Mouse (Mus musculus): ENCODE data around the gene Csrp2.

Gene Csrp2

DNA sequence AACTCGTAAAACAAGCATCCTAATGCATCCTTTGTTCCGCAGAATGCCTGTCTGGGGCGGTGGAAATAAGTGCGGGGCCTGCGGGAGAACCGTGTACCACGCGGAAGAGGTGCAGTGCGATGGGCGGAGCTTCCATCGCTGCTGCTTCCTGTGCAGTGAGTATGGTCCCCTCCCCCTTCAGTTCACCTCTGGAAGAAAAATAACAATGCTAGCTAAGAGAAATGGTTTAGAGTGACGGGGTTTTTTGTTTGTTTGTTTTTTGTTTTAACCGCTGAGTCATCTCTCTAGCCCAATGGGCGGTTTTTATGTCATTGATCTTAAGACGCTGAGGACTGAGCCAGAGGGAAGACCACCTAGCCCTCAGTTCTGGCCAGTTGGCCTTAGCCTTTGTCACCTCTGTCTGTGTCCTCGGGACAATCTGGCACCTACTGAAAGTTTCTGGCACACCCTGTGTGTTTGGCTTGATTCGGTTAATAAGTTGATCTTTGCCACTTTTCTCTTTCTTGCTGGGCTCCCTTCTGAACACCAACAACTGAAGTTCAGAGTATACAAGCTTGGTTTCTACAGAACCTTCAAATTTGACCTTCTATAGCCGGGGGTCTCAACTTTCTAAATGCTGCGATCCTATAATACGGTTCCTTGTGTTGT lies 12.4 kb downstream of the Csrp2 start:
- no peak for DNase-seq

DNA sequence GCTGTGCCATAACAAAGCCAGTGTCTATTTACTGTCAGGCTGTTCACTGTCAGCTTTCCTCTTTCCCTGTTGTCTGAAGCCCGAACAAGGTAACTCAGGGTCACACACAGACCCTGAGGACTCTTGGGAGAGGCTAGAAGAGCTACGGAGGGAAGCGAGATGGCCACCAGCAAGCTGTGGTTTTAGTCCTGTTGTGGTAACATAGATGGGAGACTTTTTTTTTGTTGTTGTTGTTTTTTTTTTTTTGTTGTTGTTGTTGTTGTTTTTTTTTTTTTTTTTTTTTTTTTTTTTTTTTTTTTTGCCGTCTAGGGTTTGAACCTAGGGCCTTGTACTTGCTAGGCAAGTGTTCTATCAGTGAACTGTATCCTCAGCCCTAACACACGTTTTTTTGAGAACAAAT lies 14.0 kb downstream of the Csrp2 start:
- DNase-seq = no peak

DNA sequence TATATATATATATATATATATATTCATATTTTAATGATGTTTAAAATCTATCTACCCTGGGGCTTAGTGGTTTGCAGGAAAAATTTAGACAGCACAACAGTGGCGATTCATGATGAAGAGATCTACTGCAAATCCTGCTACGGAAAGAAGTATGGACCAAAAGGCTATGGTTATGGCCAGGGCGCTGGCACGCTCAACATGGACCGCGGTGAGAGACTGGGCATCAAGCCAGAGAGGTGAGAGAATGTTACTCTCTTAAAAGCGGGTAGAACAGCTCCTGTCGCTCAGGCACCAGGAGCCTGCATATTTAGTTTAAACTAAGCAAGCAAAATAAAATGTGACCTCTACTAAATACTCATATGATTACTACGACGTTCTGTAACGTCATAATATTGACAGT lies 15.5 kb downstream of the Csrp2 start:
- no peak for DNase-seq

DNA sequence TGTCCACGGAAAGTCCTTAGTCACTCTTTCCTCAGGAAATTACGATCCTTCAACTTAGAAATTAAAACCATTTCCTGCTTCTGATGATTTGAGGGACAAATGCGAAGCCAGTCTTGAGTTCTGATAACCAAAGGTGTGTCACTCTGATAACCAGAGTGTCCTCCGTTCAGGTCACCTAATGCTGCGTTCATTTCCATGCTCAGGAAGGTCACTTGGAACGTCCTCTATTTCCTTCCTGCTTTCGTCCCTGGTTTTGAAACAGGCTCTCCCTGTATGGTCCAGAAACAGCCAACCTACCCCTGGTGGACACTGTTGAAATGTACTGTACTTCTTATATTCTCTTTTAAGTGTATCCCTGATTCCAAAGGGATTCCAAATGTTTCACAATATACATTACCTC lies 16.1 kb downstream of the Csrp2 start:
- no peak for DNase-seq

DNA sequence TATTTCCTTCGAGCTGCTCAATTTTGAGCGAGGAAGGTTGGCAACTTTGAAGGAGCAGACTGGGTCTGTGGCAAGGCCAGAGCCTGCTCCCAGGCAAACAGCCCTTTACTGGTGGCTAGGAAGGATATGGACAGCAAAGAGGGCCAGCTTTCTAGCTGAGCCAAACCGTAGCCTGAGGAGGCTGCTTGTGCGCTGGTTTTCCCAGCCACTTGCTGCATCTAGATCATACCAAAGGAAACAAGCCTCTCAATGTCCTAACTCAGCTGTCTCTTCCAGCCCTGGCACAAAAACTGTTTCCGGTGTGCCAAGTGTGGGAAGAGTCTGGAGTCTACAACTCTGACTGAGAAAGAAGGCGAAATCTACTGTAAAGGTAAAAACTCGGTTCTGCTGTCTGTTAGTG lies 18.8 kb downstream of the Csrp2 start:
- DNase-seq = no peak

DNA sequence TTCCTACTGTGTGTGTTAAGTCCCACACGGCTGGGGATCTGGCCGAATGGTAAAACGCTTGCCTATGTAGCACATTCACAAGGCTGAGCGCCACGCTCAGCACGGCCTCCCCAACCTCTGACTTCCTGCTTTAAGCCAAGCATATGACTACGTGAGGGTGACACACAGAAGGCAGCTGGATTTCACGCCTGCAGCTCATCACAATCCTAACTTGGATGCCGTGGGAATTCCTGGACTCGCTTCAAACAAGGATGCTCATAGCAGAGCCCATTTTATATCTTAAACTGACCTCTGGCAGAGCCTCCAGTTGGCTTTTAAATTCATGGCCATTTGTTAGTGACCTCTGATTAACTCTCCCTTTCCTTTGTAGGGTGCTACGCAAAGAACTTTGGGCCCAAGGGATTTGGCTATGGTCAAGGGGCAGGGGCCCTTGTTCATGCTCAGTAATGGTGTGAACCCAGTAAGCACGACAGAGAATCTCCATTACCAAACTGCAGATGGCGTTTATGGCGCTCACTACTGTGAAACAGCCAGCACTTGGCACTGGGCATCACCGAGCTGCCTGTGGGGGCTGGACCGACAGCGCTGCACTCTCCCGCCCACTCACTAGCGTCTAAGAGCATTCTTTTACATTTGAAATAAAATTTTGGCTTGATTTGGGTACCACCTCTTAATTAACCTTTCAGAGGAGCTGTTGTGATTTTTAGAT lies 19.4 kb downstream of the Csrp2 start:
- no peak for DNase-seq

DNA sequence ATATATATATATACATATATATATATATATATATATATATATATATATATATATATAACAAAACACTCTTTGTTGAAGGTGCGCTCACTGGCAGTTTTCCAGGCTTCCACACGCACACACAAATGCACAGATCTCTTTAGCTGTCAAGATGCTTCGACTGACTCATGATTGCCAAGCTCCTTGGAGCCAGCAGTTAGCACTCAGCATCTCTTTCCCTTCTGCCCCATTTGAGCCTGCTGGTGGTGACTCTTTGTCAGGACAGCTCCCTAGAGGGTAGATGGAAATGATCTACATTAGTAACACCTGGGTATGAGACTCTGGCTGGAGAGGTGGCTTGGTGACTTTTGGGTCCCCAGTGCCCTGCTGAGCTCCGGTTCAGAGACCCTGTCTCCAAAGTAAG lies 20.1 kb downstream of the Csrp2 start:
- no peak for DNase-seq

DNA sequence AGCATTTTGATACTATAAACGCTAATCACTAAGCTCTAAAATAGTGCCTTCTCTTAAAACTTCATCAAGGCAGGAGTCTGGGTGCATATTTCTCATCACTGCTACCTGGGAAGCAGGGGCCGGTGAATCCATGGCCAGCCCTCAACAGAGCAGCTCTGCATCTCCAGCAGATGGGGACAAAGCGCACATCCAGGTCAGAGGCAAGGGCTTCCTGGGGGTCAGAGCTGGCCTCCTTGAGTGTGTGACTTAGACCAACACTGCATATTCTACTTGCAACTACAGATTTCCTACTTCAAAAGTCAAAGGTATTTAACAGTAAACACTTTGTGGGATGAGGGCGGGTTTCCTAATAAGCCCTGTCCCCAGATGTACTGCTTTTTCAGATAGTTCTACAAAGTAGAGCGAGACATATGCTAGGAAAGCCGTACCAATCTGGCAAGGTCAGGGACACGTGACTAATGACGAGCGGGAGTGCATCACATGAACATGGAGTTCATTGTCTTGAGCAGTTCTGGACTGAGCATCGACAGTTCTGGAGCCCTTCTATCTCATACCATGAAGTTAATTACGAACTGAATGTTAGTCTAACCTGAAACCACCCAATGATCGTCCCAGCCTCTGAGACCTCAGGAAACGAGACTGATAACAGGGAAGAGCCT lies 21.3 kb downstream of the Csrp2 start:
- DNase-seq = no peak

DNA sequence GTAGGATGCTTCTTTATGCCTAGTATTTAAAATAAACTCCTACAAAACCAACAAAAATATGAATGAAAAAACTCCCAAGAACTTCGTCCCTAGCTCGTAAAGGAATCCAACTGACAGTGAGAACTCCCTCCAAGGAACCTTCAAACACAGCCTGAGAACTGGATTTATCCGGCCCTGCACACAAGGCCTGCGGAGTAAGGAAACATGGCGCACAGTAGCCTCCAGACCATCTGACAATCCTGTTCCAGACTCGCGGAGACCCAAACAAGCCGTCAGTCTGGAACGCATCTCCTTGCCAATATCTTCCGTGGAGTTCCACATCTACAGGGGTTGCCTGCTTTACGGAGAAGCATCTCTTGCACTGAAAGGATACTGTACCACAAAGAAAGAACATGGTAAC lies 22.4 kb downstream of the Csrp2 start:
- DNase-seq = no peak

DNA sequence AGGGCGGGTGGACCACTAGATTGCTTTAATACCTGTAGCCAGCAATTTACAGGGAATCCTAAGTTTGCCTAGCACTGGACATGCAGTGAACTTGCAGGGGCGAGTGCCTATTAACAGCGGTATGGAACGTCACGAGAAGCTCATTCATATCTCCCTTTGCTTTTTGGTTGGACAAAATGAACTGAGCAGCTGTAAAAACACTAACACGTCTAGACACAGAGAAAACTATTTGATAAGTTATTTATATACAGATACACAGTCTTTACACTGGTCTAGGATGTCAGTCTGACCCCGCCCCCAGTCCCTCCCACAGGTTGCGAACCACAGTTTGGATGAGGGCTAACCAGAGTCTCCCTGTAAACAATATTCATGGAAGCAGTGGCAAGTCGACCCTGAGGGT lies 23.2 kb downstream of the Csrp2 start:
- DNase-seq = no peak

DNA sequence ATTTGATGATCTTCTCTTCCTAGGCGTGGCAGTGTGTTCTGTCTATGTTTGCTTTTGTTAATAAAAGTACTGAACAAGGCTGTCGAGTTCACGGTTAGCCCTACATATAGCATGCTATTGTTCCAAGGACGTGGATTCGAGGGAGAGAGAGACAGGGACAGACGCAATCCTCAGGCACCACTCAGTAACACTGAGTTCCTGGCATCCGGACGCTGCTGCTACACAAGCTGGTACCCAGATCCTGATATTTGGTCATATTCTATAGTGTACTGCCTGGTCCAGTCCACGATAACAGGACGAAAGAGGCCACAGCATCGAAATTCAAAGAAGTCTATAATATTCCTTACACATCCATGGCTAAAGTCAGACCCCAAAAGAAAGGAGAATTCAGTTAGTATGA lies 24.6 kb downstream of the Csrp2 start:
- no peak for DNase-seq

DNA sequence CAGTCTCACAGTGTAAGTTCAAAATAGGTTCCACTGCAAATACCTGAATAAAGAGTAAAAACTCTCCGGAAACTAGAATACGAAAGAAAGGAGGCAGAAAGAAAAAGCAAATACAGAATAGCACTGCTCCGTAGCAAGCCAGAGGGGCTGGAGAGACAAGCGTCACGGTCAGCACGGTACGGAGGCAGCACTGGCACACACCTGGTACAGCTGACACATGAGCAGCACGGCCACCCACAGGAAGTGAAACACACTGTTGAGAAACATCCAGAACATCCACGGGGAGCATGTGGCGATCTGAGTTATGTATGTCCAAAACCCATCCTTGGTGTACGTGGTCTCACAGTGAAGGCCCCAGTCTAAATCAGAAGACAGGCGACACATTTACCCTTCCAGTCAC lies 26.4 kb downstream of the Csrp2 start:
- no peak for DNase-seq

DNA sequence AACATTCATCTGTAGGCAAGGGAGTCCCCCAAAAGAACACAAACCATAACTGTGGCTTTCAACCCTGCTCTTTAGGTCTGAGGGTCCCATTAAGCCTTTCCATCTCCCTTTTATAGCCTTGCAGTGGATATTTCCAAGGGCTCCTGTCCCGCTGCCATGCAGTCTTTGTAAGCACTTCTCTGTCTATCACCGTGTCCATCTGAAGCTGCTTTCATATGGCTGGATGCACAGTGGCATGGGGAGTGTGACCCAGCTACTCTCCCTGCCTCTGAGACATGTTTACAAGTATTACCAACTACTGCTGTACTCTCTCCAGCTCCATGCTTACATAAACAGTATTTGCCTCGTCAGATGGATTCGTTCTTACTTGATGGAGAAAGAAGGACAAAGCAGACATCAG lies 28.0 kb downstream of the Csrp2 start:
- no peak for DNase-seq

DNA sequence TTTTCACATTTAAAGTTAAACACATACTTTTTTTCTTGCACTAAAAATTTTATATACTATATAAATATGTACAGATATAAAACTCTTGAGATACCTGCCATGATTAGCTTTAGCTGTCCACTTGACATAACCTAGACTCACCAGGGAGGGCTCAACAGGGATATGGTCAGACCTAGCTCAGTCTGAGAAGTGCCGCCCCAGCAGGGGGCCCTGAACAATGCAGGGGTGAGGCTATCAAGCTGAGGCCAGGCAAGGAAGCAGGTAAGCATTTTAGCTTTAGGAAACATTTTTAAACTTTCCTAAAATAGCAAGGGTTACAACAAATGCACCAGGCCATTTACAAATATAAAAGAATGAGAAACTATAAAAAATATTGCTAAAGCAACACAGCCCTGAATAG lies 31.5 kb downstream of the Csrp2 start:
- DNase-seq = no peak

DNA sequence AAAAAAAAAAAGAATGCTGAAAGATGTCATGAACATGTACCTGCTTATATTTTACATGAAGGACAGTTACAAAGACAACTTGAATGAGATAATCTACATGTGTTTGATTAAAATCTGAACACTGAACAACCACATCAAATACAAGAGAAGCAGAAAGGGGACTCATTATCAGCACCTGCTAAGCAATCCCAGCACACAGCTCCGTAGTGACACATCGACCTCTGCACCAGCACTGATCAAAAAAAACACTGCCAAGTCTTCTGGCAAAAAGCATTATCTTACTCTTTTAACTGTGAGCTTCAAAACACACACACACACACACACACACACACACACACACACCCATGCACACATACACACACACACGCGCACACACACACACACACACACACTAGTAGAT lies 32.2 kb downstream of the Csrp2 start:
- DNase-seq = no peak

DNA sequence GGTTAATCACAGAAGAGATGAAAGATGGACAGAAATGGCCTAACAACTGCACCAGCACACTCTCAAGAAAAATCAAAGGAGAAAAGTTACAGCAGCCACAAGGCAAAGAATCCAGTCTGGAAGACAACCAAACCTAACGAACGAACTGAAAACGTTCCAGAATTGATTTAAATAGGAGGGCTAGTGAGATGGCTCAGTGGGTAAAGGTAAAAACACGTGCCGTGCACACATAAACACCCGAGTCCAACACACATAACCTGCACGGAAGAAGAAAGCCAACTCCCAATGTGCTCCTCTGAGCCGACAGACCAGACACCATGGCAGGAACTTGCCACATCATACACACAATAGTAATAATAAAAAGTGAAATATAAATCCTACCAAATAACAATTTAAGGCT lies 32.7 kb downstream of the Csrp2 start:
- no peak for DNase-seq

DNA sequence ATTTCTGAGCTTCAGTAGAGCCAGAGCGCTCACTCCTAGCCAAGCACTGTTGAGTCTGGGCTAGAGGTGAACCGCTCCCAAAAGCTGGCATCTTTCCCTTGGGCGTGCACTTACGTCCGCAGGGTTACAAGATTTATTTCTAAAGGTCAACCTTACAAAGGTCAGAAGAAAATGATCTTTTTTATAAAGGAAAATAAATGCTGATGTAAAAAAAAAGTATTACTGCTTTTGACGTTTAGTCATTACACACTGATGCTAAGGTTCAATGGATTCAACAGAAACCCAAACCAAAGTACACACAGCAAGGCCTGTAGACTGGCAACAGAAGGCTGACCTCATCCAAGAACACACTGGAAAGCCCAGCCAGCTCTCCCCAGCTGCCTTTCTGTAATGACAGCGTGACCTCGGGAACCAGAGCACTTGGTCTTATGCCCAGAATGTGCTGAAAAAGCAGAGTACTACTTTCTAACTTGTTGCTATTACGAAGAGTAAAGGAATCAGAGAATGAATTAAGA lies 33.4 kb downstream of the Csrp2 start:
- DNase-seq = peak; percentile 71 to 82

DNA sequence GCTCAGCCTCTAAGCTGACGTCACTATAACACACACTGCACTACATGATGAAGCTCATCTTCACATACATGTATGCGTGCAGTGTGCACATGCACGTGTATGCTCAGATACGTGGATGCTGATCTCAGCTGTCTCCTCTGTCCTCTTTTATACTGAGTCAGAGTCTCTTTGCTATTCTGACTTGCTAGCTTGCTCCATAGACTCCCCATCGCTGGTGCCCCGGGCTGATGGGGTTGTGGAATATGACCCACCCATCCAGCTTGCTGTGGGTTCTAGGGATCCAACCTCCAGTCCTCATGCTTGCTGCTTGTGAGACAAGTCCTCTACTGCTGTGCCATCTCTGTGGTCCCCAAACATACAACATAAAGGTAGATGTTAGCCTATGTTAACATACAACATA lies 39.3 kb downstream of the Csrp2 start:
- no peak for DNase-seq

DNA sequence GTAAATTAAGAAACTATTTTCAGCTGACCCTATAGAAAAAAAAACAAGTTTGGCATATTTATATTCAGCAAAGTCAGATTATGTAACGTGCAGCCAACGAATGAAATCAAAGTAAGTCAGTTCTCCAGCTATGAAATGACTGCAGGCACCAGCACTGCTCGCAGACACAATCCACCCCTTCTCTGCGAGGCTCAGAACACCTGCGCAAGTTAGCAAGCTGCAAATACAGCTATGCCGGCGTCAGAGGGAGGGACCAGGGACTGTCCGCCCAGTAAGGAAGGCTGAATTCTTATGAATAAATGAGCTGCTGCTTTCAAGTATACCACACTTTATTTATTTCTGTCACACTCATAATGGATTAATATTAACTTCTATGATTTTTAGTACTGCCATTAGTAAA lies 40.2 kb downstream of the Csrp2 start:
- DNase-seq = no peak

DNA sequence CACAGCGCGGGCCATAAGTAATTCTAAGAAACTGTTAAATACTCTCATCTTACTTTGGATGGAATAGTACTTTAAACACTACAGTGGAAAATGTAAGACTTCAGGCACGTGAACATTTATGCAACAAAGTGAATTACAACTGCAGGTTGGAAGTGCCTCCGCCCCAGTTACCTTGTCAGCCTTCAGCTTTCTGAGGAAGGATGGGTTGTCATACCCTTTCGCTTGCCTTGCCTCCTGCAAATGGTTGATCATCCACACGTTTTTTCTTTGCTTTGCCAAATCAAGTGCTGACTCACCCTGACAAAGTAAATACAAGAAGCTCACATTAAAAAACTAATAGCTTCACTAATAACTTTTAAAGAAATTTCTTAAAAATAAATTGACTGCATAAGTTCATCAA lies 41.3 kb downstream of the Csrp2 start:
- no peak for DNase-seq

DNA sequence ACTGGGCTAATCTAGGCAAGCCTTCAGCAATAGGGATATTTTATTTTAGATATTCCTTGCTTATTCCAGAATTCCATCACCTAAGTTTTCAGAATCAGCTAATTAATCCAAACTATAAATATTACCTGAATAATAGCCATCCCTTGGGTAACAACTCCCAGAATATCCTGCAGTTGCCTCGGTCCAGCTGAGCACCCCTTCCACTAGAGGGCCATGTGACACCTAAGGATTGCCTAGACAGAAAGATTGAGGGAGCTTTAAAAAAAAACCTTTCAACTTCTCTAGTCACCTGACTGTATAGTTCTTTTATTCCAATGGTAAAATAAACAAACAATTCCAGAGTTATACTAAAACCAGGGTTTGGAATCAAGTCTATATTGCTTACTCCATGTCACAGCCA lies 42.6 kb downstream of the Csrp2 start:
- DNase-seq = no peak

DNA sequence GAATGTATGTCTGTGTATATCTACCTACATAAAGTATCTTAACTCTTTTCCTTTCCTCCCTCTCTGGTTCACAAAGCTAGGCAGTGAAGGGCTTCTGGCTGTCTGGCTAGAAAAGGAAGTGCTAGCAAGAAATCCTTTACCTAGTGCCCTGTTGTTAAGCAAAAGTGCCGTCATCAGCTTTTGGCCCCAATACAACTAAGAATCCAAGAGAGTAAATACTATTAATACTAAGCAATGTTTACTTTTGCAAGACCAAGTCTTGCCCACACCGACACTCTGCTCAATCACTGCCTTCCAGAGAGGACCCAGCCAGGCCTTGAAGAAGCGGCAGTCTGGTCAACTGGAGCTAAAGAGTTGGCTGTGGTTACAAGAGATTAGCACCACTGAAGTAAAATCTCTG lies 51.5 kb downstream of the Csrp2 start:
- peak in 1 of 2 experiments; percentile 16 for DNase-seq

DNA sequence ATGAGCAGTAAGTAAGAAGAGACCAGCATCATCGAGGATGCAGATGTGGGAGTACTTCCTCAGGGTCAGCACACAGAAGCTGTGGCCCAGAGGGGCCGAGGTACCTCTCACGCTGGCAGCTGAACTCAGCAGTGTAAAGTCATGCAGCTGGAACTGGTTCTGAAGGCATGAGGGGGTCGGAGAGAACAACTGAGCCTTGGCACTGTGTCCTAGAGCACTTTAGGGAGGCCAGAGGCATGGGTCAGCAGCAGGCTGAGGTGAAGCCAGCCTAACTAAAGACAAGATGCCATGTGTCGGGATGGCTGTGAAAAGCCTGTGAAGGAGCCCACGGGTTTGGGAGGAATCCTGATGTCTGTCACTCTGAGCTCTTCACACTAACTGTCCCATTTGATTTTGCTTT lies 51.9 kb downstream of the Csrp2 start:
- DNase-seq = no peak

DNA sequence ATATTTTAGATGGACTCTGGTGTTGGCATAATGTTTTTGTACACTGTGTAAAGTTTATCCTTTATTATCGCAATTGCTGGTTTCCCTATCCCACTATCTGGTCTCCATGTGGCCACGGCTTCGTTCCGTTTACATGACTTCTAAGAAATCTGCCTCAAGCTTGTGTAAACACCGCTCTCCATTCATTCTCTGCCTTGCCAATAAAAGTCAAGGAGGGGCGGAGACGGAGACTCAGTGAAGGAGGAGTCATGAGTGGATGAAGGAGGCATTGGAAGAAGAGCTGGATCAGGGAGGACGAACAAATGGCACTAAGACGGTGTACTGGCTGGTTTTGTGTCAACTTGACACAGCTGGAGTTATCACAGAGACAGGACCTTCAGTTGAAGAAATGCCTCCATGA lies 52.4 kb downstream of the Csrp2 start:
- DNase-seq = peak; percentile 38 to 65

Data from lung, adult 18-20 months (tissue).